Mouse (Mus musculus) olfactory bulb, adult 2 months (tissue): Measurements from ENCODE around the gene Exosc9.

ENCODE experiments used
- CTCF ChIP-seq: fragments of 200-500 bp; IDR thresholded peaks from 2 replicates; pipeline ENCODE4 v1.5.1; 2012; ENCODE audit warnings: low read depth, mild to moderate bottlenecking, low read length, moderate library complexity; ENCODE audit not compliant: insufficient read depth
- POLR2A ChIP-seq: fragments of 200-500 bp; IDR thresholded peaks from 2 replicates; pipeline ENCODE4 v1.6.1; 2012; ENCODE audit warnings: mild to moderate bottlenecking, low read depth, low read length, moderate library complexity; ENCODE audit not compliant: insufficient read depth

GRCm38 (mm10) chr3:36530345-36530744, 22.1 kb upstream of the Exosc9 start:
- TF ChIP-seq POLR2A (no peak), CTCF (no peak)
